Mouse (Mus musculus): ENCODE measurements around the gene Chil1. TPM values are rescaled to one million over a fixed set of nuclear protein-coding genes. Genes with fewer than 3 reads are reported as not detected.

Gene Chil1
- total RNA-seq, 2 experiments from 2014 or later = 8.0 to 8.5 TPM

- DNase-seq (ENCODE audit: low spot score in 2 of 2) = no peak
Observed at GRCm38 (mm10) chr1:134229806-134230575, 48.0 kb downstream of the Chil1 start.

- DNase-seq (ENCODE audit: low spot score in 2 of 2) = no peak
Observed at GRCm38 (mm10) chr1:134230638-134231228, 48.8 kb downstream of the Chil1 start.

- DNase-seq (ENCODE audit: low spot score in 2 of 2) = no peak
Observed at GRCm38 (mm10) chr1:134231270-134231669, 49.3 kb downstream of the Chil1 start.

DNA sequence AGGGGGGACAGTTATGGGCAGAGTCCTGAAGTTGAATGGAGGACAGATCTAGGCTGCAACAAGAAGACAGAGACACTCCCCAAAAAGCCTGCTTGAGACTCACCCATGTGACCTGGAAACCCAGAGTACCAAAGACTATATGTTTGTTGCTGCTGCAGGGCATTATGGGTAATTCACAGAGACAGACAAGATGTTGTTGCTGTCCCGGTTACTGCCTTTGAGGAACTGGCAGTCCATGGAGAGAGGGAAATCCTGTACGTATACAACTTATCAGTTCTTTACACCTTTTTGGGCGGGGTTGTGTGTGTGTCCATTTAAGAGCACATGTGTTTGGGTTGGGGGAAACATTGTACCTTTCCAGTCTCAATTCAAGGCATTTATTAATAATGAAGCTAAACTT lies 49.7 kb downstream of the Chil1 start:
- no peak for DNase-seq (ENCODE audit: low spot score in 2 of 2)

DNA sequence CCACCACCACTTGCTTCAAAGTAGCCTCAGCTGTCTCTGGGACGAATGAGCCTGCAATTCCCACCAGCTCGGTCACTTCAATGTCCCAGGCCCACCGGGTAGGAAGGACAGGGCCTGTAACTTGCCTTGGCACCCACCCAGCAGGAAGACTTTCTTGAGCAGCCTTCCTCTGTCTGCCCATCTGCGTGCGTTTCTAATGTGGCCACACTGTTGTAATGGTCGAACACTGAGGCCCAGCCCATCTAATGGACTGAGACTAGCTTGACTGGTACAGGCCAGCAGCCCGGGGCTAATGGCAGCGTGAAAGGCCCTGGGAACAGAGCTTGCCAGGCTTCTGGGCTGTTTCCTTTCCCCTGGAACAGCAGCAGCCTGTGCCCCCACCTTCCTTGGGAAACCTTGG lies 50.4 kb downstream of the Chil1 start:
- DNase-seq (ENCODE audit: low spot score in 2 of 2) = no peak

- peak; percentile 72 to 82 for DNase-seq (ENCODE audit: low spot score in 2 of 2)
Observed at GRCm38 (mm10) chr1:134232778-134233531, 51.0 kb downstream of the Chil1 start.

DNA sequence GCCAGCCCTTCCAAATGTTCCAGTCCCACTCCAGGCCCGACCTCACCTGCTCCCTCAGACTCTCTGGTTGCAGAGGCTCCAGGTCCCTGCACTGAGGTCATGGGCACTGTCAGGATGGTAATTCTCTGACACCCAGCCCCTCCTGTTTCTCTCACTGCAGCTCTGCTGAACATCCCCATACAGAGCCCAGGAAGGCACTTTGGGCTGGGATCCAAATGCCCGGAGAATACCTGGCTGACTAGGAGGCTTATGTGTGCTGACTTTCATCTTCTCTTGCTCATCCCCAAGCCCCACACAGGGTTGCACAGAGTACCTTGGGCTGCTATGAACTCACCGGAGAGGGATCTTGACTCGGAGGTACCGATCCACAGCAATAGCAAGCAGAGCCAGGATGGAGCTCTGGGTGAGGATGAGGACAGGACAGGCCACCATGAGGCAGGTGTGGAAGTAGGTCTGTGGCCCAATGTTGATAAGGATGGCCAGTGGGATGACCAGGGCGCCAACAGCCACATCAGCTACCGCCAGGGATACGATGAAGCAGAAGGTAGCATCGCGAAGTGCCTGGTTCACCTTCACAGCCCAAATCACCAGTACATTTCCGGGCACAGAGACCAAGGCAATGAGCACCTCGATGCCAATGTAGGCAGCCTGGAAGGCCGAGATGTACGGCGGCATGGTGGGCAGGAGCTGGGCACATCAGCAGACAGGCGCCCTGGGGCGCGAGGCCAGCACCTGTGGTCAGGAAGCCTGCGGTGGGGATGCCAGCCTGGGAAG lies 51.9 kb downstream of the Chil1 start:
- DNase-seq (ENCODE audit: low spot score in 2 of 2) = no peak

DNA sequence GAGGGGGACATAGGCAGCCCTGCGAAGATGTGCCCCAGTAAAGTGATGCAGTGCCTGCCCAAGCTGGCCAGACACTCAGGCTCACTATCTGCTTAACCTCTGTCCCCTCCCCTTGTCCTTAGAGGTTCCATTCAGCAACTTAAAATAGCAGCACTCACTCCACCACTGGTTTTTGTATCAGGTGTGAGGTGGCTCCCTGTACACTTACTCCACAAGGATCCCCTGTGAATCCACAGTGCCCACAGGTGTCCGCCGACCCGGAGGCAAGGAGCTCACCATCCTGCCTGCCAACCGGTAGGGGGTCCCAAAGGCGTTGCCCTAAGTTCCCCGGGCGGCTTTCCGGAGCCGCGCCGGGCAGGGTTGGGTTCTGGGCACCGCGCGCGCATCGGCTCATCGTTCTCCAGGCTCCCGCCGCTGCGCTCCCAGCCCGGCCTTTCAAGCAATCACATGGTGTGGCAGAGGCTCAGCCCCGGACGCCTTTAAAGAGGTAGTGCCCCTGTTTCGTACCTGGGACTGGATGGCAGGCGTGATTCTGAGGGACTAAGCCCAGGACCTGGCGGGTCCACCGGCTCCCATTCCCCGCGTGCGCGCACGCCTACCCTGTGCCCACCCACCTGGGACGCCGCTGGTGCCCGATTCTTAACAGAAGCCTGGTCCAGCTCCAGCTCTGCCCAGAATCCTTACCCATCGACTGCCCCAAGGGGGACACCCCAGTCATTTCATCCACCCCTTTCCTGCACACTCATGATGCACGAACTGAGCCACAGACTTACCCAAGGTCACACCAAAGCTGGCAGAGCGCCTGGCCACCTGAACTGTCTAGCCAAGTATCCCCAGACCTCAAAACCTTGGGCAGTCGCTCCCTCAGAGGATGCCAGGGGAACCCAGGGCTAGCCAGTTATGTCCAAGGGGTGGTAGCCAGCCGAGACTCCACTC lies 52.7 kb downstream of the Chil1 start:
- peak; percentile 74 to 75 for DNase-seq (ENCODE audit: low spot score in 2 of 2)

- DNase-seq (ENCODE audit: low spot score in 2 of 2) = no peak
Observed at GRCm38 (mm10) chr1:134235391-134235921, 53.5 kb downstream of the Chil1 start, which contains the start of gene Adora1. Gene Adora1, minus strand, starts transcription at chr1:134235431.

GRCm38 (mm10) chr1:134236142-134236541 lies 54.2 kb downstream of the Chil1 start:
- no peak for DNase-seq (ENCODE audit: low spot score in 2 of 2)

DNA sequence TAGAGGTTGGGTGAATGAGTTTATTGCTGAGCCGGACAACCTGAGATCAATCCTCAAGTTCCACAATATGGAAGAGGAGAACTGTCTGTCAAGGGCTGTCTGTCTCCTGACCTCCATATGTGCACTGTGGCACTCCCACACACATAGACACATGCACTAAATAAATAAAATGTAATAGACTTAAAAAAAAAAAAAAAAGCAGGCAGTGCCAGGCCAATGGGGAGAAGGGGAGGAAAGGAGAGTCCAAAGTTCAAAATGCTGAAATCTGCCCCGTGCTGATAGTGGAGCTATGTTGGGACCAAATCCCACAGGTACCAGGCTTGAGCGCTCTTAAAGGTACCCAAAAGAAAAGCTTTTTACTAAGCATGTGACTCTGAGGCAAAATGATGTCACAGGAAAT lies 55.5 kb downstream of the Chil1 start:
- DNase-seq (ENCODE audit: low spot score in 2 of 2) = no peak

Other genes starting within 250 kb of the Chil1 start
- 1 to 10 TPM; 3.3 to 4.5 TPM for gene Fmod, start 144.9 kb upstream of the Chil1 start, total RNA-seq (2021)
- 10 to 100 TPM; 14.1 to 19.2 TPM for gene Btg2, start 103.1 kb upstream of the Chil1 start, total RNA-seq (2021)
- gene Chit1, start 70.9 kb upstream of the Chil1 start, total RNA-seq (2021) = under 1 TPM in 1 of 2 experiments, not detected in 1; 0.39 TPM
- under 1 TPM in 1 of 2 experiments, not detected in 1; 0.18 TPM for gene Mybph, start 11.3 kb downstream of the Chil1 start, total RNA-seq (2021)
- gene Adora1, start 53.3 kb downstream of the Chil1 start, total RNA-seq (2021) = 100 to 1,000 TPM; 213 to 218 TPM
- not detected for gene Myog, start 107.8 kb downstream of the Chil1 start, total RNA-seq (2021)
- 10 to 100 TPM; 82.3 to 86.7 TPM for gene Ppfia4, start 150.8 kb downstream of the Chil1 start, total RNA-seq (2021)
- gene Tmem183a, start 179.8 kb downstream of the Chil1 start, total RNA-seq (2021) = 10 to 100 TPM; 80.0 to 84.3 TPM
- gene 4933406M09Rik, start 203.8 kb downstream of the Chil1 start, total RNA-seq (2021) = not detected
- 10 to 100 TPM; 24.0 to 31.4 TPM for gene Cyb5r1, start 223.4 kb downstream of the Chil1 start, total RNA-seq (2021)
- gene Adipor1, start 233.2 kb downstream of the Chil1 start, total RNA-seq (2021) = 10 to 100 TPM; 62.2 to 64.1 TPM